Mouse (Mus musculus) liver, adult 2 months (tissue): ENCODE data around the gene Slfn9.
"Not testable (repeated sequence)": the region's sequence is repeated elsewhere in the genome, so short reads cannot be mapped to it uniquely, and the experiment has no call there.

Experiments
- CTCF ChIP-seq: fragments of 200-500 bp; IDR thresholded peaks from 2 replicates; pipeline ENCODE4 v1.5.1; 2011; ENCODE audit warnings: low read depth, low read length, control low read depth
- POLR2A ChIP-seq: fragments of 200-500 bp; IDR thresholded peaks from 2 replicates; pipeline ENCODE4 v1.6.1; 2011; ENCODE audit warnings: low read length, control low read depth; ENCODE audit not compliant: insufficient read depth; ENCODE audit errors: extremely low read depth

GRCm38 (mm10) chr11:82931671-82932450, 59.8 kb downstream of the Slfn9 start:
- not testable (repeated sequence) for TF ChIP-seq POLR2A, CTCF
